Mouse (Mus musculus): Measurements from ENCODE around the gene P2rx2. TPM values are rescaled to one million over a fixed set of nuclear protein-coding genes. Genes with fewer than 3 reads are reported as not detected.

Gene P2rx2
- polyA plus RNA-seq, 1 experiment from 2014 or later = 7.7 TPM

GRCm38 (mm10) chr5:110308861-110309260 lies 34.2 kb downstream of the P2rx2 start:
- H3K4me1 ChIP-seq = no peaks in the 10 kb centered on the region
- H3K4me3 ChIP-seq = no peak overlapping the region
- no peak for ATAC-seq (replicated peaks)
- 96% methylated on average over 7 of the region's 7 CpGs for WGBS
- H3K27me3 ChIP-seq (replicated peaks) = no peaks in the 10 kb centered on the region
- no peak overlapping the region for H3K9ac ChIP-seq
- no peaks in the 10 kb centered on the region for H3K36me3 ChIP-seq (replicated peaks)
- H3K27ac ChIP-seq = no peak overlapping the region
- H3K9me3 ChIP-seq = no peaks in the 10 kb centered on the region
- no peak overlapping the region for H3K4me2 ChIP-seq

DNA sequence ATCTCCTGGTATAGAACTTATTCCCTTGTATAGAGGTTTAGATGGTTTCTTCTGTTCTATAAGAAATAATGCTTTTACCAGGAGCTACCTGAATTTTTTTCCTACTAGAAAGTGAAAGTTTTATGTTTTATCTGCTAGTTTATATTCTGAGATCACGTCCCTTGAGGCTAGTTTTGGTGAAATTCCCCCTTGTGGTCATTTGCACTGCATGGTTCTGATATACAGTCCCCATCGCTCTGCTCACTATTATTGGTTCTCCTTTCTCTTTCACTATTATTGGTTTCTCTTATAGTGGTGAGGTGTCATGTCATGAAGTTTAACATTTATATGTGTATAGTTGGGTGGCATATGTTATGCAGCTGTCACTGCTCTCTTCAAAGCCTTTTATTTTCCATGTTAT lies 42.4 kb downstream of the P2rx2 start:
- Histone ChIP-seq H3K9me3 (no peaks in the 10 kb centered on the region), H3K36me3 (replicated peaks) (0 out of 2 replicates have a peak, but pooled peaks cover 4% of the 10 kb centered on the region)
- WGBS = 90% methylated on average over 2 of the region's 2 CpGs

GRCm38 (mm10) chr5:110296637-110297036 lies 46.4 kb downstream of the P2rx2 start:
- Histone ChIP-seq H3K4me3 (no peak overlapping the region), H3K4me2 (no peak overlapping the region), H3K4me1 (no peaks in the 10 kb centered on the region), H3K27me3 (replicated peaks) (no peaks in the 10 kb centered on the region), H3K9me3 (no peaks in the 10 kb centered on the region), H3K9ac (no peak overlapping the region), H3K36me3 (replicated peaks) (0 out of 2 replicates have a peak, but pooled peaks cover 6% of the 10 kb centered on the region), H3K27ac (no peak overlapping the region)
- no peak for ATAC-seq (replicated peaks)
- 97% methylated on average over 1 of the region's 1 CpGs for WGBS

More for the DNA sequence above, 42.4 kb downstream of the P2rx2 start:
- ATAC-seq (replicated peaks) = no peak
- Histone ChIP-seq H3K27ac (no peak overlapping the region), H3K9ac (no peak overlapping the region), H3K4me1 (no peaks in the 10 kb centered on the region), H3K4me2 (no peak overlapping the region), H3K4me3 (no peak overlapping the region), H3K27me3 (replicated peaks) (no peaks in the 10 kb centered on the region)

- H3K4me1 ChIP-seq = peaks cover under 1% of the 10 kb centered on the region
These were observed 51.4 kb downstream of the P2rx2 start for GRCm38 (mm10) chr5:110291649-110292048.

More at GRCm38 (mm10) chr5:110291649-110292048, 51.4 kb downstream of the P2rx2 start:
- H3K9me3 ChIP-seq = no peaks in the 10 kb centered on the region
- 0 out of 2 replicates have a peak, but pooled peaks cover 4% of the 10 kb centered on the region for H3K36me3 ChIP-seq (replicated peaks)
- no peak overlapping the region for H3K4me3 ChIP-seq
- H3K9ac ChIP-seq = no peak overlapping the region
- no peaks in the 10 kb centered on the region for H3K27me3 ChIP-seq (replicated peaks)
- ATAC-seq (replicated peaks) = no peak
- 100% methylated on average over 1 of the region's 1 CpGs for WGBS
- H3K4me2 ChIP-seq = no peak overlapping the region
- no peak overlapping the region for H3K27ac ChIP-seq

Other genes with a start within 250 kb of the P2rx2 start
- 0.56 and 0.58 TPM in 2 replicates for gene Gm35315, start 248.8 kb downstream of the P2rx2 start, polyA plus RNA-seq (2015; fragmentation: Nextera tagmentation; extraction: Ambion mirVana)
- gene Plcxd1, start 243.2 kb downstream of the P2rx2 start, polyA plus RNA-seq (2015; fragmentation: Nextera tagmentation; extraction: Ambion mirVana) = 7.0 and 7.5 TPM in 2 replicates
- 67.0 and 67.3 TPM in 2 replicates for gene Gtpbp6, start 235.0 kb downstream of the P2rx2 start, polyA plus RNA-seq (2015; fragmentation: Nextera tagmentation; extraction: Ambion mirVana)
- gene Zfp605, start 233.1 kb downstream of the P2rx2 start, polyA plus RNA-seq (2015; fragmentation: Nextera tagmentation; extraction: Ambion mirVana) = 18.1 and 19.7 TPM in 2 replicates
- gene Chfr, start 207.4 kb downstream of the P2rx2 start, polyA plus RNA-seq (2015; fragmentation: Nextera tagmentation; extraction: Ambion mirVana) = 88.0 and 91.7 TPM in 2 replicates
- gene Golga3, start 166.5 kb downstream of the P2rx2 start, polyA plus RNA-seq (2015; fragmentation: Nextera tagmentation; extraction: Ambion mirVana) = 25.5 and 28.5 TPM in 2 replicates
- gene Ankle2, start 112.2 kb downstream of the P2rx2 start, polyA plus RNA-seq (2015; fragmentation: Nextera tagmentation; extraction: Ambion mirVana) = 20.6 and 22.6 TPM in 2 replicates
- gene Pgam5, start 73.3 kb downstream of the P2rx2 start, polyA plus RNA-seq (2015; fragmentation: Nextera tagmentation; extraction: Ambion mirVana) = 104 and 110 TPM in 2 replicates
- gene Pxmp2, start 57.0 kb downstream of the P2rx2 start, polyA plus RNA-seq (2015; fragmentation: Nextera tagmentation; extraction: Ambion mirVana) = 11.3 and 11.5 TPM in 2 replicates
- gene Pole, start 56.9 kb downstream of the P2rx2 start, polyA plus RNA-seq (2015; fragmentation: Nextera tagmentation; extraction: Ambion mirVana) = 7.5 and 7.7 TPM in 2 replicates
- gene Lrcol1, start 1.5 kb upstream of the P2rx2 start, polyA plus RNA-seq (2015; fragmentation: Nextera tagmentation; extraction: Ambion mirVana) = not detected in 2 replicates
- gene Fbrsl1, start 105.3 kb upstream of the P2rx2 start, polyA plus RNA-seq (2015; fragmentation: Nextera tagmentation; extraction: Ambion mirVana) = 24.2 and 25.9 TPM in 2 replicates
- 26.7 and 26.8 TPM in 2 replicates for gene Galnt9, start 201.1 kb upstream of the P2rx2 start, polyA plus RNA-seq (2015; fragmentation: Nextera tagmentation; extraction: Ambion mirVana)

Measured in midbrain, embryonic 15.5 days (tissue).